Mouse (Mus musculus) WW6 (cell line): ENCODE measurements around the gene Exoc6b.
"Not testable (repeated sequence)": the region's sequence is repeated elsewhere in the genome, so short reads cannot be mapped to it uniquely, and the experiment has no call there.

Source experiments
- DNase-seq: peaks from one replicate; pipeline ENCODE4 v3.0.0-alpha.2; 2013; ENCODE audit warnings: low read depth, low spot score

Exoc6b gene

DNA sequence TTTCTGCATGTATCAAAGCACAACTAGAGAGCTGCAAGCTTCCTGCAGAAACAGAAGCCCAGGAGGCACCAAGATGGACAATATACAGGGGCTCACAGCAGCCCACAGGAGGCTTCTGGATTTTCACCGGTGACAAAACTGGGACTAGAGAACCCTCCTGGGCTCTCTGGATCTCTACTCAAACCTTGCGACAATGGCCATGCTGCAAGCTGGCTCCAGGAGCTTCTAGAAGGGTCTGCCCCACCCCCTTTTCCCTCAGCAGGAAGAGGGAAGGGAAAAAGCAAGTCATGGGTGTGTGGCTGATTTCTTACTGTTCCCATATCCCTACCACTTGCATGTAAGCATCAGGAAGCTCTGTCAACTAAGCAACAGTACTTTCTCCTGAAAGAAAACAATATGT lies 437.7 kb downstream of the Exoc6b start:
- DNase-seq, result no peak

DNA sequence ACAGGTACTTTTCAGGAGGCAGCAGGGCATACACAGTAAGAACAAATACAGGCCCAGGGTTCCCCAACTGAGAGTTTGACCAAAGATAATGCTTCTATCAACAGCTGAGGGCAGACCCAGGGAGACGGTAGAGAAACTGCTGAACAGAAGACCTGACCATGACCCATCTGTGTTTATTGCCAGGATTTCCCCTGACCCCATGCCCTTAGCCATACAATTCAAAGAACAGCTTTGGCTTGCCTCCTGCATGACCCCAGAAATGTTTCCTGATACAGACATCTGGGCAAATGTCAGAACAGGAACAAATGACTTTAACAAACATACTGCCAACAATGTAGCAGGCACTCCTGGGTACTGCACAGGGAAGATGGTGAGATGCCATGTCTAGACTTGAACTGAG lies 439.0 kb downstream of the Exoc6b start:
- no peak for DNase-seq

DNA sequence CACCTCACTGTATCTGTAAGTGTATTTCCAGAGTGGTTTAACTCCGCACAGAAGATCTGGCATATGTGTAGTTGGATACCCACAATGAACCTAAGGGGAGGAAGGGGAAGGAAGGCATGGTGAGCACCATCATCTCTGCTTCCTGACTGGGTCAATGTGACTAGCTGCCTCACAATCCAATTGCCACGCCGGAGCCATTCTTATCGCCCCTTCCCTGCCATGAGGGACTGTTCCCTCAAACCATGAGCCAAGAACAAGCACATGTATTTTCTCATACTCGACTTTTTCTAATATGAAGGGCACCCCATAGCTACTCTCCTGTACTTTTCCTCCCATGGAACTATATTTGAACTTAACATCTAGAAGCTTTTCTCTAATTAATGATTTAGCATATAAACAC lies 440.5 kb downstream of the Exoc6b start:
- DNase-seq, result no peak

DNA sequence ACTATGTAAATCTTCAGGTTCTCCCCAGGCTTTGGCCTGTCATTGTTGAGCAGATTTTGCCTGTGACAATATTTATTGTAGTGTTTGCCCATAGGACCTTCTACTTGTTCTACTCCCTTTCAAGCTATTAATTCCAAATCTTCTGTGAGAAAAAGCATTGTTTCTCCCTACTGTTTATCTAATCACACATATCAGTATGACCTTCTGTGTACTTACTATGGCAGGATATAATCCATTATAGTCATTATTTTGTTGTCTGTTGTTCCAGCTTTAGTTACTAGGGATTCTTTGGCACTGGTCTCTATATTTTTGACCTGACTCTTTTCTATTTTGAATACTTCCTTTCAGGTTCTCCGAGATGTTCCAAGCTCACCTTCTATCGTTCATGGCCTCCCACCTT lies 442.9 kb downstream of the Exoc6b start:
- no peak for DNase-seq

DNA sequence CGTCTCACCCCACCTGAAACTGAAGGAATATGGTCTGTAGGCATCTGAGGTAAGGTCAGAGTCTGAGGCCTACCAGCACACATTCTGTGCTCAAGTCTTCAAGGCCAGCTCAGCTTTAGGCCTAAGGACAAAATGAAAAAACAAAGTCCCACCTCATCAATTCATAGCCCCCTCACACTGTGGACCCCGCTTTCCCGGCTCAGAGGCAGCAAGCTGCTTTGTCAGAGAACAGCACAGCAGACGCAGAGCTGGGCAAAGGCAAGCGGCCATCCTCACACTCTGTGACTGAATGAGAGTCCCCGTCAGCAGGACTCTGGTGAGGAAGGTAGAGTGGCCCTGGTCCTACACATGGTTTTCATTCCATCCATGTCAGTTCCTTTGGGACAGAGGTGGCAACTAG lies 450.1 kb downstream of the Exoc6b start:
- DNase-seq, result no peak

DNA sequence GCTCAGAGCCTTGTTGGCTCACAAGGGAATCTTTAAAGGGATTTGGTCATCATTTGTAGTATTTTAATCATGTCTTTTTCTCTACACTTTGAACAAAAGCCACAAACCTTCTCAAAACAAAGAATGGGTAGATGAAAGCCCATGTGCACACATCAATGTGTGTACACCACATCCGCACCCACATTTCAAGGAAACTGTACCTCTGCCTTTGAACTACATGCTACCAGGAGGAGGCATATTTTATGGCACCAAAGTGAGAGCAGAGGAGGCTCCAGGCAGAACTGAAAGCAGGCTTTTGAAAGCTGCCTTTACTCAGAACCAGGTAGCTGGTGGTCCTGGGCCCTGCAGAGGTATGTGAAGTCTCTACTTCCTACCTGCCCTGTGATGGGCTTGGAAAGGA lies 452.3 kb downstream of the Exoc6b start:
- DNase-seq, result no peak

DNA sequence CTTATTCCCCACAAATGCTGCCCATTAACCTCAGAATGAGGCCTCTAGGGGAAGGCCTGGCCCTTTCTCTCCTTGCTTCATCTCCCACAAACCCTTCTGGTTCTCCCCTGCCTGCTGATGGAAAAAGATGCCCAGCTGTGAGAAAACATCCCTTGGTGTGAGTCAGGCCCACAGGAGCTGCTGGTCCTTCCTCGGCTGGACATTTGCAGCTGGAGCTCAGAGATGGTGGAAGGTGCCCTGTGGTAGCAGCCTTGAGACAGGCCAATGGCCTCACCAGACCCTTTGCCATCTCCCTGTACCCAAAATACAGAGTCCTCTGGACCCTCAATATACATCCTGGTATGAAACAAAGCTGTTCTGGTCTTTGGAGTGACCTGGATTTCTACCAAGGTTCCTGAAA lies 452.7 kb downstream of the Exoc6b start:
- DNase-seq, result no peak

DNA sequence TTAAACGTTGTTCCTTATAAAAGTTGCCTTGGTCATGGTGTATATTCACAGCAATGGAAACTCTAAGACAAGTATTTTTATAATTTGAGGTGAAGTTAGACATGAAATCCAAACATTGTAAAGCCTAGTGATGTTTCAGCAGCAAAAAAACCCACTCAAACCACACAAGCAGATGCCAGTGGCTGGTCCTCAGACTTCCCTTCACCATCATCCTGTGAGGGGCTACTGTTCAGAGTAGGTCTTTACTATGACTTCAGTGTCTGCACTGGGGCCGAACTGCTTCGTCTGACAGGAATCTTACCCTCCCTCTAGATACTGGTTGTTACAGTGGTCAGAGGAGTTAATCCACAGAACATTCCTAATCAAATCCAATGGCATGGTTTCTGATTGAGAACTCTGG lies 455.8 kb downstream of the Exoc6b start:
- DNase-seq, result no peak

DNA sequence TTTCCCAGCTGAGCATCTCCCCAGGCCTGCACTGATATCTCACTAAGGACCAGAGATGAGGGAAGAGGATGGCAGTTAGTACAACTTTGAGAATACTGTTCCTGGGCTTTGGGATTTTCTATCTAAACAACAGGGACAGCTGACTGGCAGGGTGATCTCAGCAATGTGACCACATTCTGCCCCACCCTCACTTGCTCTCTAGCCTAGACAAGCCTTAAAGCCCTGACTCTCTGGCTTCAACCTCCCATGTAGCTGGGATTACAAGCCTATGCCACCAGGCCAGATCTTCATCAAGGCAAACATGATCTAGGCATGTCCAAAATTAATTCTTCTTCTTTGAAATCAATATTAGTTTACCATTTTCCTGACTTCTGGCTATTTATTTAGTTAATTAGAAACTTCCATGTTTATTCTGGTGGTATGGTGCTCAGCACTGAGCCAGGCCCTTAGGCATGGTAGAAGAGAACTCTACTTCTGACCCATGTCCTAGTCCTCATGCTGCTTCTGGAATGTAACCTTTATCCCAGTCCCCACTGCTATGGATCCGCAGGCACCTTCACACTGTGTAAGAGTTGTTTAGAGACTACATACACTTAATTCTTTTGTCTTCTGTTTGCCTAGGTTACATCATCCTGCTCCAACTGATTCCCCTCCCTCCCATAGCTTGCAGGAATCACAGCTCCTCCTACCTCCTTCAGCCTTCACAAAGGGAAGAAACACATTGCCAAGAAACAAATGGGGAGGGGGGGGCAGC lies 468.0 kb downstream of the Exoc6b start:
- DNase-seq, result no peak

DNA sequence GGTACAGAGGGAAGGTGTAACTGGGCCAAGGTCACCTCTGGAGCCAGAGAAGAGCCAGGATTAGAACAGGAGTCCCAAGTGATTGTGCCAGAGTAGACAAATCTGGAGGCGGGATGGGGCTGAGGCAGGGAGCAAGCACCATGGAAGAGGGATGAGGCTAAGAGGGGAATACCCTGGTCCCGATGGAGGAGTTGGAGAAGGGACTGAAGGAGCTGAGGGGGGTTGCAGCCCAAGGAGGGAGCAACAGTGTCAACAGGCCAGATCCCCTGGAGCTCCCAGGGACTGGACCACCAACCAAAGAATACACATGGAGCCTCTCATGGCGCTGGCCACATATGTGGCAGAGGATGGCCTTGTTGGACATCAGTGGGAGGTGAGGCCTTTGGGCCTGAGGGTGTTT lies 470.0 kb downstream of the Exoc6b start:
- not testable (repeated sequence) for DNase-seq

DNA sequence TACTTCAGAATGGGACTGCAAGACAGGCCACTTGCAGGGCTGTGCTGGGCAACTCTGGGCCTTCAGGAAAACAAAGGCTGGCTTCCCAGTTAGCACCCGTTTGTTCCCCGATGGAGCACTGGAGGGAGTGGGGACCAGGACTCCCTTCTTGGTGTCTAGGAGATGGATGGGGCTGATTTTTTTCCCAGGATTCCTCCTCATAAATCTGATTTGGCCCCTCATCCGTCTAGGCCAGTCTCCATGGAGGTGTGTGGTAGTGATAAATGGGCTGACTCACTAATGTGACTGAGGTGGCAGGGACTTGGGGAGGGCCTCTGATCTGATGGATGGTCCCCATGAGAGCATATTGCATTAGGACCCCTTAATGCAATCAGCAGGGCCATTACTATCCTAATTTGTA lies 470.6 kb downstream of the Exoc6b start:
- DNase-seq, result no peak

DNA sequence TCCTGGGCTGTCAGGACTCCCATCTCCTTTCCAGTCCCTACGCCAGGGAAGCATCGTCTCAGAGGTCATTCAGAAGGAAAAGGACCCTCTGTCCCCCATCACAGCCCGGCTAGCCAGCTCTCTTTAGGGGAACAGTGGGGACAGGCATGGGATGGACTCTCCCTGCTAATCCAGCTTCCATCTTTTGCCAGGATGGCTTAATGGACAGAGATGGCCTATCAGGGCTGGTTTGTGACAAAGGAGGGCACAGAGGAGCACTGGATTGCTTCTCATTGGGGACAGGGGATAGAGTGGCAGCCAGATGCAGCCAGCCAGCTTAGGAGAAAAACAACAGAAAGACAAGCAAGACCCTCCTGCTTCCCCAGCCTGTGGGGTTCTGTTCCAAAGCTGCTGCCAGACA lies 474.7 kb downstream of the Exoc6b start:
- no peak for DNase-seq

DNA sequence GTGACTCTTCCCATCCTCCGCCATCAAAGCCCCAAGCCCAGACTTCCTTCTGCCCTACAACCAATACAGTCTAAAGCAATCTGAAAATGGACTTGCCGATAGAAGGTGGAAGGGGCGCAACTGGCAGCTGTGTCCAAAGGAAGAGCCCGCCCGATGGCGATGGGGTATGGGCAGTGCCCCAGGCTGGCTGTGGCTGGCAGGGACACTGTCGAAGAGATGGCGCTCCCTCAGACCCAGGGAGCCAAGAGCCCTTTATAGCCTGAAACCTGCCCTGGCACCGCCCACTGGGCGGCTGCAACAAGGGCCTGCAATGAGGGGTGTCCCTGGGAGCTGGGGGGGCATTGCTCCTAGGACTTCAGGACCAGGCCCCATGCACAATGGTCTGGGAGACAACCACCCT lies 475.6 kb downstream of the Exoc6b start, which contains the start of gene Cyp26b1:
TSS of gene Cyp26b1 (minus strand) at position 216 of the 400 bp plus-strand sequence.
- no peak for DNase-seq

DNA sequence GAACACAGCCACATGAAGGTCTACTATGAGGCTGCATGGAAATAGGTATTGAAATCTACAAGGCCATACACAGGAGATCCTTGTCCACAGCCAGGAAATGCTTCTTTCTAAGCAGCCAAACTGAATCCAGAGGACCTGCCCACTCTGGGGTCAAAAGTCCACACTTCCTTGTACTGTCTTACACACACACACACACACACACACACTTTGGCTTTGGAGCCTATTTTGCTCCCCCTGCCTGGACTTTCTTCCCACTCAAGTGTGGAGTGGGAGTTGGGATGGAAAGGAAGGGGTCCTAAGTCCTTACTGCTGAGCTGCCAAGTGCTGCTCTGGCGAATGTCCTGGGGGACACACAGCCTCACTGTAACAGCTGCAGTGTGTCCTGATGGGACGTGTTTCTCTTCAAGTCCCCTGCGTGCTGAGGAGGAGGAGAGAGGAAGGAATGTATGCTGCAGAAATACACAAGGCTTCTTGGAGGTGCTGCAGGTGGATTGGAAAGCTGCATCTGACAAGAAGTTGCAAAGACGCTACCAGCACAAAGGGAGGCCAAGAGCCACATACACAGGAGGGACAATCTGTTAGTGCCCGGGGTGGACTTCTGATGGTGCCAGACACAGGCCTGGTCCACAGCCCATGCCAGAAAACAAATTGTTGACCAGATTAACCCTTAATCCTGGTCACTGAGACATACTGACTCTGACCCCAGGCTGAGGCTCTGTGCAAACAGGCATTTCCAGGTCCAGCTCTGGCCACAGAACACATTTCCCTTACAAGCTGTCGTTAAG lies 478.2 kb downstream of the Exoc6b start:
- DNase-seq, result no peak

DNA sequence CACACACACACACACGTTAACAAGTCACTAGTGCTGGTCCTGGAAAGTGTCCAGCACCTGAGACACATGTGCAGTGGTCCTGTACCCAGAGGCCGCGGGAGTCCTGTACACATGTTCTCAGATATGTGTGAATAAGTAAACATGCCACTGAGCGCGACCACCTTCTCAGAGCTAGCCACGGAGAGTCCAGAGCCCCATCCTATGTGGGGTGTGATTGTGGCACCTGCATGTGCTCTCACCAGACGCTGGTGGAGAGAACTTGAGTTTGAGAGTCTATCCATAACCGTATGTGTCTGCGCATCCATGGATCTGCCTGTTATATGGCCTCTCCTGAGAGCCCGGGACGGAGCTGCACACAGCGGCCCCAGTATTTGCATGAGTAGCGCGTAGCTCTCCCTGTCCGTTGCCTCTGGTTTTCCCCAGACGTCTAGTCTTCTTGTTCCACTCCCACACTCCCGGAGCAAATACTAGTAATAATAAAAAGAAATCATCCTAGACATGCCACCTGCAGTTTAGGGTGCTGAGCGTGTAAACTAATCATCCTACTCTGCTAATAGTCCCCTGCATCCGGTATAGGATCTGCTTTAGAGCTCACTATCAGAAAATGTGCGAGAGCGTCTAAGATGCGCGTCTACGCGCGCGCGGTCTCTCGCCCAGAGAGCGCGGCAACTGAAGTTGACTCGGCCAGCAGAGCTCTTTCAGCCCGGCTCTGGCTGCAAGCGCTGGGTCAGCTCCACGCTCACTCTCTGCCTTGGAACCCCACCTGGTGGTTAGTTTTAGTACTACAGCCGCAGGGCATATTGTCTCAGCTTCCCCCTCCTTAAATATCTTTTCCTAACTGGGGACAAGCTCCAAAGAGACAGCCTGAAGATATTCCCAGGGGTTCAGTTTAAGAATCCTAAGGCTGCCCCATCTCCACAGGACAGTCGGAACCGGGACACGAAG lies 479.3 kb downstream of the Exoc6b start:
- DNase-seq, result no peak

DNA sequence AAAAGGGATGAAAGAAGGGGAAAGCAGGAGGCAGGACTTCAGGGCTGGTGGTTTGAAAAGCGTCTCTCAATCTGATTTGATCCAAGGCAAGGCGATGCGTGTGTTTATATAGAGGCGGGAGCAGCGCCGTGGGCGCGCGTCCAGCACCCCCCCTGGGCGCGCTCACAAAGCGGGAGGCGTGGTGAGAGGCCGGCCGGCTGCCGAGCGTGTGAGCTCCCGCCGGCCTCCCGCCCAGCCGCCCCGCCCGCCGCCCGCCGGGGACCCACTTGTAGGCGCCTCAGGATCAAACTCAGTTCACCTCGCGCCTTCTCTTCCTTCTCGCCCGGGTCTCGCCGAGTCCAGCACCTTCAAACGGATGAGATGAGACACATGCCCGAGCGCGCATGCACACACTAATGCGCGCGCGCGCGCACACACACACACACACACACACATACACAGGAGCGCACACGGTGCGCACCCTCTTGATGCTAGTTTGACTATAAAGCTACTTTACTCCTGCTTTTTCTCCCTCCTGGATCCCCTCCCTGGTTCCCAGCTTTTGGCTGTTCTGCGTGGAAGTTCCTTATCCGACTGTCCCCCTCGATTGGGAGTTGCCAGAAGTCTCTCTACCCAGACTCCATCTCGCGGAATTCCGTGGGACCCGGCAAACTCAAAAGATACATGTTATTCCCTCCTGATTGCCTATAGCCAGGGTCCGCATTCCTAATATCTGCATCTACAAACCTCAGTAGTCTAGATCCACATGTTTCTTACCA lies 480.2 kb downstream of the Exoc6b start:
- DNase-seq, result no peak

DNA sequence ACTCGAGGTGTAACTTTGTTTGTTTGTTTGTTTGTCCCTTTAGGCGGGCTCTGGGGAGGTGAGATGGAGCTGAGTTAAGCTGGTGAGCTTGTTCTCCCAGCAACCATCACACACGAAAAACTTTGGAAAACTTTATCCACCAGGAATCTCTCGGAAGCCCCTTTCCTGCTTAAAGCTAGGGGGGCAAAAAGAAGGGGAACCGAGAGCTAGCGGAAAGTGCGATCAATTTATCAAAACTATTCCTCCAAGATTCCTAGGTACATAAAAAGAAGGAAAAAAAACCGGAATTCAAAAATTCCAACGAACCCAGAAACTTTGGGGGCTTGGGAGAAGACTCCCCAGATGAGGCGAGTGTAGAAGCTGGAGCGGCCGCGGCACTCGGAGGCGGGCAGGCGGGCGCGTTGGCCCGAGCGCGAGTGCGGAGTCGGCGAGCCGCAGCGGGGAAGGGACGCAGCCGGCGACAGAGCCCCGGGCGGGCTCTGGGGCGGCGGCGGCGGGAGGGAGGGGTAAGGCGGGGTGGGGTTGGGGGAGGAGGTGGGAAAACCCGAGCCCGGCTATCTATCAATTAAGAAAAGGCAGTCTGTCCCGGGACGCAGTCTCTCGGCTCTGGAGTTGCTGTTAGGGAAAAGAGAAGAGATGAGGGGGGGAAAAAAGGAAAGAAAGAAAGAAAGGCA lies 481.0 kb downstream of the Exoc6b start:
- no peak for DNase-seq

DNA sequence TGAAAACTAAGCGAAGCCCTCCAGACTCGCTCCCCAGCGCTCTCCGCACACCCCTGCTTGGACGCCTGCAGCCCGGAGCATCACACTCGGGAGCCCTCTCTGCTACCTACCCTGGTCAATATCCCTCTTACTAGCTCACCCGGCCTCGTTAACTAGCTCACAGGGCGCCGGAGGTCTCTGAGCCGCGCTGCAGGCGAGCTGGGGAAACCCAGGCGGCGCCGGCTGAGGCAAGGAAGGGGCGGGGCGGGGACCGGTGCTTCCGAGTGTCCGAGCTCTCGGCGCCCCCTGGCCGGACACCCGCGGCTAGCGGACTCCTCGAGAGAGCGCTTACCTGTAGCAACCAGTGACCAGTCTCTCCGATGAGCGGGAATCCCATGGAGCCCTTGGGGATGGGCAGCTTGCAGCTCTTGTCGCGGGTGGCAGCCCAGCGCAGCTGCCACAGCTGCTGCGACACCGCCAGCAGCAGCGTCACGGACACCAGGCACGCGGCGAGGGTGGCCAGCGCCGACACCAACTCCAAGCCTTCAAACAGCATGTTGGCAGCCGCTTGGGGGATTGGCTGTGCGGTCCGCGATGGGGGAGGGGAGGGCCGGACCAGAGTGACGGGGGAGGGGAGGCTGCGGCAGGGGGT lies 481.7 kb downstream of the Exoc6b start:
- no peak for DNase-seq

DNA sequence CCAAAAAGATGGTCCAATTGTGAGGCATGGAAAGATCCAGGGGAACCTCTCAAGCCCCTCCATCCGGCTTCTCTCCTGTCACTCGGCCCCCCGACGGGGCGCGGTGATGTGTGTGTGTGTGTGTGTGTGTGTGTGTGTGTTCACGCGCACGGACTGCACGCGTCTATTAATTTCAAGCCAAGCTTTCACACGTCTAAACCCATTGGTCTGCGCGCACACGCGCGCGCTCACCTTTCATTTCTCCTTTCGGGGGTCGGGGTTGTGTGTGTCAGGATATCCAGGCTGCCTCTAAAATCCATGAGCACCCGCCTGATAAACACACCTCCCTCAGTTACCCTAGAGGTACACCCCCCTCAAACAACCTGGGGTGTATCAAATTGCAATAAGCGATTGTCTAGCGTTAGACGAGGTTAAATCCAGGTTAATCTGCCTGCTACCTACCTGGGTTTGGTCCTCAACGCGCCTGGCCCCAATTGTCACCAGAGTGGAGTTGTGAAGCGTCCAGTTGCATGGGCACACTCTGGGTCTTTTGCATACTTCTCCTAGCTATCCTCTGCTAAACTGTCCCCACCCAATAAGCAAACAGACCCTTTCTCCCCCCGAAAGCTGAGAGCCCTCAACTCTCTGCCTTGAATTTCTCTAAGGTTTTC lies 482.6 kb downstream of the Exoc6b start:
- DNase-seq, result no peak
